Mouse (Mus musculus) hindbrain, embryonic 13.5 days (tissue): Measurements from ENCODE around the gene Kif6. TPM values are rescaled to one million over a fixed set of nuclear protein-coding genes. Genes with fewer than 3 reads are reported as not detected.

Experiments used
- ATAC-seq: fragments of 200-750 bp; cut with Nextera tagmentation; 2 replicates; pipeline ENCODE4 v1.8.0; 2017; ENCODE audit warnings: moderate TSS enrichment; ENCODE audit not compliant: low FRiP score
- H3K27ac ChIP-seq: fragments of 300-500 bp; sonication (generic); 2 replicates; pipeline ENCODE4 v1.5.1; 2015; ENCODE audit warnings: inconsistent platforms, mild to moderate bottlenecking, moderate library complexity
- H3K27me3 ChIP-seq: fragments of 300-500 bp; sonication (generic); 2 replicates; pipeline ENCODE4 v1.6.1; 2015; ENCODE audit warnings: mild to moderate bottlenecking, inconsistent platforms
- H3K36me3 ChIP-seq: fragments of 300-500 bp; sonication (generic); 2 replicates; pipeline ENCODE4 v1.6.1; 2015; ENCODE audit warnings: mild to moderate bottlenecking, inconsistent platforms
- H3K4me1 ChIP-seq: fragments of 300-500 bp; sonication (generic); replicated peaks from 2 replicates; pipeline ENCODE4 v1.6.1; 2015; ENCODE audit warnings: inconsistent platforms
- H3K4me2 ChIP-seq: fragments of 300-500 bp; sonication (generic); 2 replicates; pipeline ENCODE4 v1.6.1; 2015; ENCODE audit warnings: inconsistent platforms, mild to moderate bottlenecking, moderate library complexity
- H3K4me3 ChIP-seq: fragments of 300-500 bp; sonication (generic); 2 replicates; pipeline ENCODE4 v1.5.1; 2015; ENCODE audit warnings: mild to moderate bottlenecking, inconsistent platforms
- H3K9ac ChIP-seq: fragments of 300-500 bp; sonication (generic); 2 replicates; pipeline ENCODE4 v1.6.1; 2015; ENCODE audit warnings: mild to moderate bottlenecking, inconsistent platforms
- H3K9me3 ChIP-seq: fragments of 300-500 bp; sonication (generic); 2 replicates; pipeline ENCODE4 v1.6.1; 2016; ENCODE audit warnings: inconsistent platforms
- WGBS: fragments of 180-500 bp; shearing (Covaris S2); methylation state at CpG from one replicate; pipeline ENCODE4 v1.1.7; 2015; 5-methylcytosine and 5-hydroxymethylcytosine counted together
- polyA plus RNA-seq: library from polyadenylated mRNA; unstranded; fragments of >200 nt; fragmentation: Nextera tagmentation; extraction: Ambion mirVana; gene quantifications from 2 replicates; pipeline ENCODE4 v1.2.1, GENCODE M21; 2015

Gene Kif6
- polyA plus RNA-seq, 1 experiment from 2014 or later: 3.2 TPM

- no peak overlapping the region for H3K4me3 ChIP-seq
- ATAC-seq: no peak
- 81% methylated on average over 4 of the region's 4 CpGs for WGBS
These were observed 308.5 kb downstream of the Kif6 start for GRCm38 (mm10) chr17:49923429-49923828.

GRCm38 (mm10) chr17:49927611-49928010 is 312.7 kb downstream of the Kif6 start:
- no peak for ATAC-seq
- no peak overlapping the region for H3K4me2 ChIP-seq
- no peak overlapping the region for H3K9ac ChIP-seq
- no peak overlapping the region for H3K4me3 ChIP-seq
- no peaks in the 10 kb centered on the region for H3K27me3 ChIP-seq
- no peak overlapping the region for H3K27ac ChIP-seq
- H3K9me3 ChIP-seq: no peaks in the 10 kb centered on the region
- 82% methylated on average over 2 of the region's 2 CpGs for WGBS
- no peaks in the 10 kb centered on the region for H3K36me3 ChIP-seq
- H3K4me1 ChIP-seq: no peaks in the 10 kb centered on the region

More at GRCm38 (mm10) chr17:49923429-49923828, 308.5 kb downstream of the Kif6 start:
- no peak overlapping the region for H3K27ac ChIP-seq
- no peaks in the 10 kb centered on the region for H3K36me3 ChIP-seq
- no peaks in the 10 kb centered on the region for H3K9me3 ChIP-seq
- no peaks in the 10 kb centered on the region for H3K4me1 ChIP-seq
- no peak overlapping the region for H3K9ac ChIP-seq
- H3K4me2 ChIP-seq: no peak overlapping the region
- H3K27me3 ChIP-seq: no peaks in the 10 kb centered on the region

- Histone ChIP-seq H3K4me3 (no peak overlapping the region), H3K4me1 (peaks cover 10% of the 10 kb centered on the region; the same call in 1 of the 2 replicates)
- 74% methylated on average over 3 of the region's 3 CpGs for WGBS
These were observed 318.9 kb downstream of the Kif6 start for GRCm38 (mm10) chr17:49933806-49934205.

GRCm38 (mm10) chr17:49934586-49934985 is 319.6 kb downstream of the Kif6 start:
- ATAC-seq: no peak
- Histone ChIP-seq H3K4me3 (no peak overlapping the region), H3K36me3 (no peaks in the 10 kb centered on the region), H3K9me3 (no peaks in the 10 kb centered on the region), H3K4me2 (no peak overlapping the region), H3K4me1 (peaks cover 10% of the 10 kb centered on the region; the same call in 1 of the 2 replicates), H3K9ac (no peak overlapping the region), H3K27ac (no peak overlapping the region), H3K27me3 (no peaks in the 10 kb centered on the region)
- WGBS: 79% methylated on average over 4 of the region's 4 CpGs

More at GRCm38 (mm10) chr17:49933806-49934205, 318.9 kb downstream of the Kif6 start:
- Histone ChIP-seq H3K27me3 (no peaks in the 10 kb centered on the region), H3K9ac (no peak overlapping the region), H3K36me3 (no peaks in the 10 kb centered on the region), H3K4me2 (no peak overlapping the region), H3K9me3 (no peaks in the 10 kb centered on the region), H3K27ac (no peak overlapping the region)
- ATAC-seq: no peak

GRCm38 (mm10) chr17:49935602-49936205 is 320.8 kb downstream of the Kif6 start:
- WGBS: 1% methylated on average over 4 of the region's 4 CpGs
- H3K4me3 ChIP-seq: no peak overlapping the region
- no peaks in the 10 kb centered on the region for H3K36me3 ChIP-seq
- H3K9ac ChIP-seq: no peak overlapping the region
- H3K4me1 ChIP-seq: peaks cover 10% of the 10 kb centered on the region; the same call in 1 of the 2 replicates
- no peaks in the 10 kb centered on the region for H3K9me3 ChIP-seq
- ATAC-seq: peak; percentile 86
- H3K27ac ChIP-seq: no peak overlapping the region
- no peak overlapping the region for H3K4me2 ChIP-seq
- H3K27me3 ChIP-seq: no peaks in the 10 kb centered on the region

GRCm38 (mm10) chr17:49936214-49936613 is 321.3 kb downstream of the Kif6 start:
- WGBS: 2% methylated on average over 2 of the region's 2 CpGs
- Histone ChIP-seq H3K9ac (no peak overlapping the region), H3K4me3 (no peak overlapping the region), H3K4me1 (peaks cover 10% of the 10 kb centered on the region; the same call in 1 of the 2 replicates), H3K9me3 (no peaks in the 10 kb centered on the region), H3K4me2 (no peak overlapping the region), H3K27ac (no peak overlapping the region), H3K27me3 (no peaks in the 10 kb centered on the region), H3K36me3 (no peaks in the 10 kb centered on the region)
- peak; percentile 63; the same call in 1 of the 2 replicates for ATAC-seq

- Histone ChIP-seq H3K36me3 (no peaks in the 10 kb centered on the region), H3K27ac (no peak overlapping the region), H3K4me2 (no peak overlapping the region), H3K4me3 (no peak overlapping the region), H3K9me3 (no peaks in the 10 kb centered on the region), H3K4me1 (peaks cover 10% of the 10 kb centered on the region; the same call in 1 of the 2 replicates), H3K9ac (no peak overlapping the region), H3K27me3 (no peaks in the 10 kb centered on the region)
- WGBS: 70% methylated on average over 7 of the region's 7 CpGs
- ATAC-seq: no peak
These were observed 324.2 kb downstream of the Kif6 start for GRCm38 (mm10) chr17:49939146-49939545.

GRCm38 (mm10) chr17:49942674-49943073 is 327.7 kb downstream of the Kif6 start:
- no peak overlapping the region for H3K27ac ChIP-seq
- H3K4me1 ChIP-seq: no peaks in the 10 kb centered on the region
- no peak overlapping the region for H3K4me3 ChIP-seq
- no peaks in the 10 kb centered on the region for H3K9me3 ChIP-seq
- ATAC-seq: no peak
- H3K27me3 ChIP-seq: no peaks in the 10 kb centered on the region
- no peak overlapping the region for H3K4me2 ChIP-seq
- 70% methylated on average over 6 of the region's 6 CpGs for WGBS
- H3K36me3 ChIP-seq: no peaks in the 10 kb centered on the region
- no peak overlapping the region for H3K9ac ChIP-seq

GRCm38 (mm10) chr17:49951491-49951855 is 336.5 kb downstream of the Kif6 start:
- Histone ChIP-seq H3K4me1 (peaks cover 7% of the 10 kb centered on the region), H3K36me3 (no peaks in the 10 kb centered on the region), H3K9ac (no peak overlapping the region), H3K4me3 (peak overlapping the region; percentile 25), H3K27ac (peak overlapping the region; percentile 69), H3K4me2 (peak overlapping the region; percentile 53), H3K9me3 (no peaks in the 10 kb centered on the region), H3K27me3 (no peaks in the 10 kb centered on the region)
- peak; percentile 73 for ATAC-seq
- 9% methylated on average over 7 of the region's 7 CpGs for WGBS

- Histone ChIP-seq H3K27ac (peak overlapping the region; percentile 69), H3K4me2 (peak overlapping the region; percentile 53), H3K4me1 (peaks cover 7% of the 10 kb centered on the region), H3K9me3 (no peaks in the 10 kb centered on the region), H3K4me3 (peak overlapping the region; percentile 25), H3K36me3 (no peaks in the 10 kb centered on the region), H3K27me3 (no peaks in the 10 kb centered on the region), H3K9ac (peak overlapping the region; percentile 55; the same call in 1 of the 2 replicates)
- ATAC-seq: peak; percentile 68
- 21% methylated on average over 22 of the region's 22 CpGs for WGBS
These were observed 337.1 kb downstream of the Kif6 start for GRCm38 (mm10) chr17:49951856-49952607.

- no peak for ATAC-seq
- no peak overlapping the region for H3K4me2 ChIP-seq
- no peaks in the 10 kb centered on the region for H3K4me1 ChIP-seq
- no peaks in the 10 kb centered on the region for H3K36me3 ChIP-seq
- no peak overlapping the region for H3K4me3 ChIP-seq
- H3K9me3 ChIP-seq: peaks cover 4% of the 10 kb centered on the region; the same call in 1 of the 2 replicates
- H3K27me3 ChIP-seq: no peaks in the 10 kb centered on the region
- H3K27ac ChIP-seq: no peak overlapping the region
- H3K9ac ChIP-seq: no peak overlapping the region
These were observed 344.1 kb downstream of the Kif6 start for GRCm38 (mm10) chr17:49959021-49959420.
